Mouse (Mus musculus) adrenal gland, postnatal 36 days (tissue): ENCODE results near the gene AI464131. TPM values are rescaled to one million over a fixed set of nuclear protein-coding genes. Genes with fewer than 3 reads are reported as not detected.

ENCODE experiments used
- DNase-seq, 2 experiments: peaks; one replicate each; pipeline ENCODE4 v3.0.0; 2021; ENCODE audit warnings: mixed read lengths in 1 of 2
- long read RNA-seq, 2 experiments: library from polyadenylated mRNA; stranded (forward); transcript quantifications; one replicate each; pipeline ENCODE4 v2.0.0; 2021; ENCODE audit warnings: borderline sequencing depth in 2 of 2
- total RNA-seq, 2 experiments: library from RNA; stranded (reverse); gene quantifications; 2 replicates each; pipeline ENCODE4 v1.2.3; 2021

The AI464131 gene
- total RNA-seq: 10 to 100 TPM in 1 of 2 experiments, 1 to 10 TPM in 1; 8.4 to 14.8 TPM
- long read RNA-seq, experiment 1, full-length matches to known transcripts: 1 of 4 reads
- long read RNA-seq, experiment 1, partial matches to known transcripts: 0 of 4 reads
- long read RNA-seq, experiment 1, other reads (novel, unspliced or antisense): 3 of 4 reads
- long read RNA-seq, experiment 2, full-length matches to known transcripts: 2 of 2 reads
- long read RNA-seq, experiment 2, partial matches to known transcripts: 0 of 2 reads
- long read RNA-seq, experiment 2, other reads (novel, unspliced or antisense): 0 of 2 reads

DNA sequence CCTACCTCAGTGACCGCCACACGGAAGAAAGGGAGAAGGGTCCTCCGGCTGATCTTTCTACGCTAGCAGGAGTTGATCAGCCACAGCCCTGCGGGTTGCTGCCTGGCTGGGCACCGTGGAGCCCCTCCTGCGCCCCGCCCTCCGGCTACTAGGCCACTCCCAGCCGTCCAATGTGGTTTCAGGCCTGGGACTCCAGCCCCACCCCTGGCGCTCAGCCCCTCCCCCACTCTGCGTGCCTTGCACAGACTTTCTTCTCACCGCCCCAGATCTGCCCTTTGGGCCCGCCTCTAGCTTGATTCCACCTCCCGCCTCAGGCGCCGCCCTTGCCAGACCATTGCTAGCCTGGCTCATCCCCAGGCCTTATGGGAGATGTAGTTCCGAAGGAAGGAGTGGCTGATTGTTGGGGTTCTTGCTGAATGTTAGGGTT lies at the start of gene AI464131:
TSS of gene AI464131 (minus strand) at position 91 of the 427 bp plus-strand sequence.
- DNase-seq: peak; percentile 100

DNA sequence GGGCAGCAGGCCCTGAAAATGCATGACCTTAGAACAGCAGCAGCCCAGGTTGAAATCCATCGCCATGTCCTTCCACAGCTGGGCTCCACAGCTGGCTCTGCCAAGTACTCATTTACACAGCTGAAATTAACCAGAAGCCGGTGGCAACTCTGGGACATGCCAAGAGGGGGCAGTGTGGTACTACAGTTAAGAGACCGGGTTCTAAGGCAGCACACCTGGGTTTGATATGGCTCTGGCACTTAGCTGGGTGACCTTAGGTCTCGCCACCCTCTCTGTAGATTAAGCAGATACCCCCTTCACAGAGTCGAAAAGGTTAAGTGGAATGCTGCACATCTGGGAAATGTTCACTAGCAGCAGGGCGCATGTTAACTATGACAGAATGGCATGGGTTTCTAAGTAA lies 49.7 kb upstream of the AI464131 start:
- peak; percentile 74 to 83 for DNase-seq

DNA sequence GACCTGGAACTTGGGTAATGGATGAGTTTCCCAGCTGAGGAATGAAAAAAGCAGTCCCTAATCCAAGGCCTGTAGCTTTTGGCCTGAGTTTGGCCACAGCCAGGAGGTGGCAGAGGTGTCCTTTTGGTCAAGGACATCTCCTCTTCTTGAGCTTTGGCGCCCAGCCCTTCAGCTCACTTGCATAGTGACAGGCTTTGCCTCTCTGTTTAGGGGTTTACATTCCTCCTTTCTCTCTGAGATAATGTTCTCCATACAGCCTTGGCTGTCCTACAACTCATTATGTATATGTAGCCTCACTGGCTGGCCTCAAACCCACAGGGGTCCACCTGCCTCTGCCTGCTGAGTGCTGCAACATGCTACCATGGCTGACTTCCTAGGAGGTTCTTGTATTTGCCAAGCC lies 44.2 kb upstream of the AI464131 start:
- peak in 1 of 2 experiments; percentile 17 for DNase-seq

DNA sequence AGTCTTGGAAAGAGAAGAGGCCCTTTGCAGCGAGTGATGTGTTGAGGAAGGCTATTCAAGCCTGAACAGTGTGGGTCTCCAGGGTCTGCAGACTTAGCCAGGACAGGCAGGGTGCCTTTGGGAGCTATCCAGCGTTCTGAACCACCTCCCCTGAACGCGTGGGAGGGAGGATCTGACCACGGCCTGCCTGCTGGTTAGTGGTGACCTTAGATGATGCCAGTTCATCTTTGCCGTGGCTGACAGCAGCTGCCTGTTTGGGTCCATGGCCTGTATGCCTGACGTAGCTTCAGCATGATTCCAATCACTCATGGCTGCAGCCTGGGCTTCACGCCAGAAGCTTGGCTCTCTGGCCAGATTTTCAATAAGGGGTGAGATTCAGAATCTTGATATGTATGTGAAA lies 43.1 kb upstream of the AI464131 start:
- peak; percentile 75 to 77 for DNase-seq

DNA sequence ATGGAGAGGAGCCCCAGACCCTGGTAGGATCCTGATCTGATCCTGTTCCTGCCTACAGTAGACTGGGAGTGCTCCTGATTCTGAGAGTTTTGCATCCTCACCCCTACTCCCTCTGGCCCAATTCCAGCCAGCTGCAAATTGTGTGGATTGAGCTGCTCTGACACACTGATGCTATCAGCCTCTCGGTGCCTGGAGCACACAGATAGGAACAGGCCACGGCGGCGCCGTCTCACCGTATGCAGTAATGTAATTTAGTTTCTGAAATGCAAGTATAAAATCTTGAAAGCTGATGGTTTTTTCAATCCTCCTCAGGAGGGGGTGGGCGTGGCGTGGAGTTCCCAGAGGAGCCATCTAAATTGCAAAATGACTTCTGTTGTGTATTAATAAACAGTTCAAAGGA lies 39.3 kb upstream of the AI464131 start:
- DNase-seq: no peak

DNA sequence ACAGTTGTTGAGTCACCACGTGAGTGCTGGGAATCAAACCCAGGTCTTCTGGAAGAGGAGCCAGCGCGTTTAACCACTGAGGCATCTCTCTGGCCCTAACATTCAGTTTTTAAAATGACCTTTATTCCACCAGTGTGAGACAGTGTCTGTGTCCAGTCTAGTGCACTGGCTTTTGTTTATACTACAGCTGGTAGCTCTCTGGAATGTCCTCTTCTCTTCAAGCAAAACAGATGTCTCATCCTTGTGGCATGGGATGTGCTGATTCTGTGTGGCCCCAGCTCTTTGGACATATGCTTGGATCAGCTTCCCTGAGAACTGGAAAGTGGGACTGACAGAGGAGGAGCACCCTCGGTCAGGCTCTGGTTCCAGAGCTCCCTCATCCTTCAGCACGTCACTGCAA lies 32.0 kb upstream of the AI464131 start:
- DNase-seq: no peak

DNA sequence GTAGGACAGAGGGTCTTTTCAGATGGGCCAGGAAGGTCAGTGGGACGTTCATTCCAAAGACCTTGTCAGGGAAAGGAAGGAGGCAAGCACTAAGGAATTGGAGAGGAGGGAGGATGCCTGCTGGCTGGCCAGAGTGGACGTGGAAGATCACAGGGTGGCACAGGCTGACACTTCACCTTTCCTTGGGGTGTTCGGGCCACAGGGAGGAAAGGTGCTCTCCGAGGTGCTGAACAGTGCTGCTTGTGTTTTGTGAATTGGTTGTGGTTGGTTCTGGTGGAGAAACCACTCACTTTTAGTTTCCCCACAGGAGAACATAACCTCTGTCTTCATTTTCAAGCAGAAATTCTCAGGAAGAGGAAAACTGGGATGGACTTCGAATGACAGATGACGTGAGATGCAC lies 29.5 kb upstream of the AI464131 start:
- DNase-seq: peak; percentile 43 to 62

DNA sequence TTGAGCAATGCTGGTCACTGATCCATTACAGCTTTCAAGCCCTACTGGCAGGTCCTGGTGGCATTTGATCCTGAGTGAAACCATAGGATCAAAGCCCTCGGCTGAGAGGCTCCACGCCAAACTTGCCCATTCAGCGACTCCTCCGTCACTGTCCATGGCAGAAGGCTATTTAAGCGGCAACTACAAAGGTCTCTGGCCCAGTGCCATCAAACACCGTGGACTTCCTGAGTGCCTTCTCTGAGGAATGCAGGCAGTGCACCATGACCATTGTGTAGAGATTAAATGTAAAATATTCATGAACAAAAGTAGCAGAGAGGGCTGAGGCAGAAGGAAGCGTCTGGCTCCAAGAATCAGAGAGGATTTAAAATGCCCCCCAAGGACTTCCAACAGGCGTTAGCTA lies 25.1 kb upstream of the AI464131 start:
- peak; percentile 63 to 65 for DNase-seq

DNA sequence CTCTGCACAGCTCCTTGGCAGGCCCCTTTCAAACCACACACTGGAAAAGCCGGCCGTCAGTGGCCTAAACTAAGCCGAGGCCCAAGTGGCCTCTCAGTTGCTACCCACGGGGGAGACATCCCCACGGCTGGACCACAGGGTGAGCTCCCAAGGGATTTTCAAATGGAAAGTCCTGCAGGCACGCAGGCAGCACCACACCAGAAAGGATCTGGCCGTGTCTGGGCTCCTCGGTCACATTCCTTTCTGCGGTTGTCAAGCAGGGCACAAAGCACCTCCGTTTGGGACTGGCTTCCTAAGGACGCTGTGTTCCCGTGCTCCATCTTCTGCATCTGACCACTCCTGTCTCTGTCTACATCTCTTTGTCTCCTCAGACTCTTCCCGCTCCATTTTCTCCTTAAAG lies 24.2 kb upstream of the AI464131 start:
- DNase-seq: no peak

DNA sequence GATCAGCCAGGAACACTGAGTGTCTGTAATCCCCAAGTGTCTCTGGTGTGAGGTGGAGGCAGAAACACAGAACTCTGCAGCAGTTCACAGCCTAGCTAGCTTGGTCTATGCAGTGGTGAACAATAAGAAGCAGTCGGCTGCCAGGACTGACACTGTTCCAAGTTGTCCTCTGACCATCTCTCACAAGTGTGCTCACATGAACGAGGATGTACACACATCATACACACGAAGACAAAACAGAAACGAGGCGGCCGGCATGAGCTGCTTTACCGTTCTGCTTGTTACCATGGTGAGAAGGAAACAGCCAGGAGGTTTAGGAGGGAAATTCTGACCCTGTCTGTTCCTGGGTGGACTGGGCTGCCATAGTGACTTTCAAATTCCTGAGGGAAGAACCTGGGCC lies 23.7 kb upstream of the AI464131 start:
- DNase-seq: no peak

DNA sequence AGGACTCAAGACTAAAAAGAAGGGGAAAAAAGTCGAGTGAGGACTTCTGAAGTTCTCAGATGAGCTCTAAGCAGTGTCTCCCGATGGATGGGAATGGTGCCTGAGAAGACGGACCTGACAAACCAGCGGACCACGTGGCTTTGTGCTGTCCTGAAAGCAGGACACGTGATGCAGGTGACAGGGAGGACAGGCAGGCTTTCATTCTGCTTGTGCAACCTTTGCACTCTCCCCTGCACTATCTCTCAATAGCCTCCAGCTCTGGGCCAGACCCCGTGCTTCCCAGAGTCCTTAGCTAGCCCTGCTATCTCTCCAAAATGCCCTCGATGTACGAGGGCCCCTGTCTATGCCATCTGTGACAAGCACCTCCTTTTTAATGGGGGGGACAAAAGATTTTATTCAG lies 22.0 kb upstream of the AI464131 start:
- no peak for DNase-seq

DNA sequence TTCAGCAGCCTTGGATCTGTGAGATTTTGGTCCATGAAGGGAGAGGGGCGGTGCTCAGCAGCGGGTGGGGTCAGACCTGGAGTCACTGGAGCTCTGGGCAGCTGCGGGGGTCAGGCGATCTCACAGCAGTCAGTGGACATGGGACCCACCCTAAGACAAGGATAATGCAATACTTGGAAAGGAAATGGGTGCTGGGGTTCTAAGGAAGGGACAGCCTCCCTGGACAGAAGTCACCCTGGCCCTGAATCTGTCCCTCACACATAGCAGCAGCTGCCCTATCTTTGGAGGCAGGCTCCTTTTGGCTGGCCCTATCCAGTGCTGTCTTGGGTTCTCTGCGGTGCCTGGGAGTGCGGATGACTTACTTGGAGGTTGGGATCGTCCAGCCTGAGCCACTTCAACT lies 21.0 kb upstream of the AI464131 start:
- DNase-seq: no peak

DNA sequence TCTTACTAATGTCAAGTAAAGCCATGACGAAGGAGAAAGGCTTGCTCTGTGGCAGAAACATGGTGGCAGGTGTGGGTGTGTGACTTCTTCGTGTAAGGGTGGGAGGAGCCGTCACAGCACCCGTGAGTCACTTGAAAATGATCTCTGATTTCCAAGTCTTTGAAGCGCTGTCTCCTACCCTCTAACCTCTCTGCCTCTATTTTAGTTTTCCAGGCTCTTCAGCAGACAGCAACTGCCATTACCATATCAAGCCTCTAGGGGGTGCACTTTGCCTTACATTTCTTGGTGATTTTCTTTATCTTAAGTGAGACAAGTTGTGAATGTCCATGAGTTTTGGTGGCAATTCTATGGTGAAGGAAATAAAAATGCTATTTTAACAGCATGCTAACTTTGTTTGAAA lies 19.9 kb upstream of the AI464131 start:
- peak; percentile 38 to 55 for DNase-seq

DNA sequence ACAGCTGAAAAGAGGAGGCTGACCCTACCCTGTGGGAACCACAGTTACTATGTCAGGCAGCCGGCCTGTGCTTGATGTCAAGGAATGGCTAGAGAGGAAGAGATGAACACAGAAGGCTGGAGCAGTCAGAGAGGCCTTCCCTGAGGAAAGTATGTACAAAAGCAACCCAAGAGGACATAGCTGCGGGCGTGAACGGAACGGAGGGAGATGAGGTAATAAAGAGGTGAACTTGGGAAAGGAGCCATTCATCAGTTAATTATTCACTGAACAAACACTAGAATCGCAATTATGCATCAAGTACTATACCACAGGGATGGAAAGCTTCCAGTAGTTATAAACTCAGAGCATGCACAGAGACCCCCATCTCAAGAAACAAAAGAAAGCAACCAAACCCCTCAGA lies 19.3 kb upstream of the AI464131 start:
- no peak for DNase-seq

DNA sequence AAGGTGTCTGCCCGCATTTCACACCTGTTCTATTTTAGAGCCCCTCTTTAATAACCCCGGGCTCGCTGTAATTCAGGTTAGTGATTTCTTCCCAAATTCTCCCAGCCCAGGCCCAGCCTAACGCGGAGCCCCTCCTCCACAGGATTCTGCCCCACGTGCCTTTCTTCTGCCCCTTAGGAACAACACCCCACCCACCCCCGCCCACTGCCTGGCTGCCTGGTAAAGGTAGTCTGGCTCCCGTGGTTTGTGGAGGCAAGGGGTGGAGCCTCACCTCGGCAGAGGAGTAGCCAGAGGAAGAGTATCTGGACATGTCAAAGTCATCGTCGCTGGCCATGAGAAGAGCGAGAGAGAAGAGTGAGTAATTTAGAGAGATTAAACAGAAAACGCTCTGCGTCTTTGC lies 17.8 kb upstream of the AI464131 start:
- no peak for DNase-seq

DNA sequence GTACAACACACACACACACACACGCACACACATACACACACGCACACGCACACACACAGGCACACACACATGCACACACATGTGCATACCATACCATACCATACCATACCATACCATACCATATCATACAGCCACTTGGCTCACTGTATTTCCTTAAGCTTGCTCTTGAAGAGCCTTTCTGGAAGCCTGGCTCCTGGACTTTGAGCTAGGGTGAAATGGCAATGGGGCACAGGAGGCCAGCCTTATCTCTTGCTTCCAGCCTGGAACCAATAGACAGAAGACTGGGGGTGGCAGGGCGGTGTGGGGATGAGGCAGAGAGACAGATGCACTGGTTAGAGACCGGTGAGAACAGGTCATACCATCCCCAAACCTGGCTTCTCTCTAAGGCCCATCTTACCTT lies 16.3 kb upstream of the AI464131 start:
- no peak for DNase-seq

DNA sequence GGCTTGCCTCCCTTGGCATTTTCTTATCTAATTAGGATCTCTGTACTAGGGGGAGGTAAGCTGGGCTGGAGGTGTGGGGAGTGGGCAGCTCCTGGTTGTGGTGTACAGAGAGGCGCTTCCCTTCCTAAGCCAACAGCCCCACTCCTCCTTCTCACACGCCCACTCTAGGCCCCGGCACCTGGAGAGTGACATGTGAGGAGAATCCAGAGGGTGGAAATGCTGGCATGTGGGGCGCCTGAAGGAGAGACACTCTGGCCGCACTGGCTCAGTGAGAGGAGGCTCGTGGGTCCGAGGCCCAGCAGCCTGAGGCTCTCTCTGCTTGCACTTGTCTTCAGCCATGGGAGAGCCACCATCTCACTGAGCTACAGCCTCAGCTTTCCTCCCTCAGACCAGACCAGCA lies 15.5 kb upstream of the AI464131 start:
- no peak for DNase-seq

DNA sequence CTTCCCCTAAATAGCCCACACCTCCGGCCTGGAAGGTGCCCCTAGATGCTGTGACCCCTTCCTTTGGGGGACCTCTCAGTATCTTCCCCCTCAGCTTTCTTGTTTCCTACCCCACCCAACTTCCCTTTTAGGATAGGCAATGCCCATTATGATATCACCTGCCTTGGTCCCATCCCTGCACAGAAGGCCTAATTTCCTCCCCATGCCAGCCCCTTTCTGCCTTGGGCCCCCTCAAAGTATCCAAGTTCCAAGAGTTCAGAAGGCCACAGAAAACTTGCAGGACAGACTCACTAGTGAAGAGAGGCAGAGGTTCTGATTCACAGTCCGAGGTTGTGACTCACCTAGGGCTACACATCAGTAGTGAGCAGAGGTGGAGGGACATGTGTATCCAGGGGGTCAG lies 14.4 kb upstream of the AI464131 start, which contains the start of gene 1110017D15Rik:
TSS of gene 1110017D15Rik (minus strand) at position 101 of the 400 bp plus-strand sequence.
- no peak for DNase-seq

DNA sequence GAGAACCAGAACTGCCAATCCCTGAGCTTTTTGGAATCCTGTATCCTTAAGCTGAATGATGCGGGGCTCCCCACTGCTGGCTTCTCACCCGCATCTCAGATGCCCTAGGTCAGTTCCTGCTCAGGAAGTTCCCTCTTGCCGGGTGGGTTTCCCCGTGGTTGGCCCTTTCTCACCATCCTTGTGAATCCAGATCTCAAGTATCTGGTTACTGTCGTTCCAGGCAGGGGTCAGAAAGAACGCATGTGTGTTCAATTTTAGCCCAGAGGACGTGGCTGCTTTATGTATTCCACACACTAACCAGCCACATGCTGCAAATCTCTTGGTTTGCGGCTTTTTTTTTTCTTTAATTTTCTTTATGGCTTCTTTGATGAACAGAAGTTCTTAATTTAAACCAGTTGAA lies 10.8 kb upstream of the AI464131 start:
- no peak for DNase-seq

DNA sequence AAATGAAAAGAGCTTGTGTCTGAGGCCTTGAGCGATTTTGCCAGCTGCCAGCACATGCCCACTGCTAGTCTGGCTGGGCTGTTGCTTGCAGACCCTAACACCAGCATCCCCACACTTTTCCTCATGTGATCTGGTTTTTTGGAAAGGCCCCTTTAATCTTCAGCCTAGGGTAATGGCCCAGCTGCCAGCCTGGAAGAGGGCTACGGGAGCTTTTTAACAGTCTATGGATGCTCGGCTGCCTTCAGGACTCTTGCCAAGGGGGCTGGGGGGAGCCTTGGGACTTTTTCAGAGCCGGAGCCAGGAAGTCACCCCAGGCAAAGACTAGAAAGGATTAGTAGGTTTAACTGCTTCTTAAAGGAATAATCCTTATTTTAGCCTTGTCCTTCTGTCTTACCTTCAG lies 10.4 kb upstream of the AI464131 start:
- DNase-seq: no peak

DNA sequence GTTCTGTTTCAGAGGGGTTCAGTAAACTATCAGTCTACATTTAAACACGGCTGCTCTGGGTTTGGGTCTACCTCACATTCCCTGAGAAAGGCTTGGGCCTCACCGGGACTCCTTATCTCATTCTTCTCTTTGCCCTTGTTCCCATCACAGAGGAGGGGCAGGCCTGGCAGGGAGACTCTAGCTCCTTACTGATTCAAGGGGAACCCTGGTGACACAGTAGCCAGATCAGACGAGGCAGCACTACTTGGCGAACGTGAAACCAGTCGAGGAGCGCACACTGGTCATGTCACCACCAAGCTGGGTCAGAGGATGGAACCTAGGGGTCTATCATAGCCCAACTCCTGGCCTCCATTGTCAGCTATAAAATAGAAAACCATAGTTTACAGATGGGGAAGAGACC lies 5.1 kb upstream of the AI464131 start:
- no peak for DNase-seq

DNA sequence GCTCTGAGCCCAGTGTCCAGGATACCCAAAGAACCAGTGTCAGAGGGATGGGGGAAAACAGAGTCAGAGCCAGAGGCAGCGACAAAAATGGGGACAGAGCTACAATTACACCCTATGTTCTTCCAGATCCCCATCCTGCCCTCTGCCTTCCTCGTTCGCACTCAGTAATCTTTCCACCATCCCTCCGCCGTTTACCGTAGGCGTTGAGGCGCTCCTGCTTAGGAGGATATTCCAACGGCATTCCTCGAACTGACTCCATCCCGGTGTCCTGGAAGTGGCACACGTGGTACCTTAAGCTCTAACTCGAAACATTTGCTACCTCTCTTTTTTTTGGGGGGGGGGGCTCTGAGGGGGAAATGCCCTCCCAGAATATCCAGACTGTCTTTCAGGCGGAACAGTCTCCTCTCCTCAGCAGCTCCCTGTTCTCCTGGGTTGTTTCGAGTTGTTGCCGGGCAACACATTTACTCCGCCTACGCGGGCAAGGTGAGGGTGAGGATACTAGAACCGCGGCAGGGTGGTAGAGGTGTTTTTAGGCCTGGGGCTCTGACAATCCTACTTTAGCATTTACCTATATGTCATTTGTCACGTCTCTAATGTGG lies 4.5 kb upstream of the AI464131 start:
- no peak for DNase-seq

DNA sequence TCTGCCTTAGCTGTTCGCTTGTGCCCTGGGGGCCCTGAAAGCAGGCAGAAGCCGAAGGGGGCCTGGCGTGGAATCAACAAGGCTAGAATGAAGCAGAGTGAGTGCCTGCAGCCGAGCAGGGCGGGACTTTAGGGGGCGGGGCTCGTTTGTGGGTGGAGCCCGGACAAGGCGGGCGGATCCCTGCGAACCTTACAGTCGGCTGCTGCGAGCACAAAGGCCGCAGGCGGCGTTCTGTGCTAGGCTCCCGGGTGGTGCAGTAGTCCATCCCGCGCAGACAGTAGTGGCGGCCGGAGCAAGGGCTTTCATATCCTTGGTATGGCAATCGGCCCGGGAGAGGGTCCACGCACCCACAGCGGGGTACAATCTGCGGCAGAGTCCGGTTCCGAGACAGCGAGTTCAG lies 4.0 kb upstream of the AI464131 start:
- DNase-seq: peak; percentile 94 to 95

DNA sequence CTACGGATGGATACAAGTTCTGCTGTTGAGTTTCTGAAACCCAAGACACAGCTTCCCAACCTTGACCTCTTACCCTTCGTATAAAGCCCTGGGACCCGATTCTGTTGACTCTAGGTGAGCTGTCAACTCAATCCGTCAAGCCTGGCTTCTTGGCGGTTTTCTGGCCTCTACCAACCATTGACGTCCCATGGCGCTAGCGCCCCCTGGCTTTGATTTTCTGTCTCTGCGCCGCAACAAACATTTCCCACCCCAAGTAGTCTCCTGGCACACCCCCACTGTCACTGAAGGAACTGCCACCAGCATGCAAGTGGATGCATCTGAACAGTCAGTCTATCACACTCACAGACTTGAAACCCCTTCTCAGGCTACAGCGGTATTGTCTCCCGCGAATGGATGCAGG lies 3.3 kb upstream of the AI464131 start:
- DNase-seq: peak; percentile 72 to 78
